Mouse (Mus musculus): ENCODE measurements around the gene Tssk6.

- no peak for TF ChIP-seq CTCF (IDR thresholded peaks at IDR 0.05; ENCODE audit: low read depth)
- TF ChIP-seq EP300 (IDR thresholded peaks at IDR 0.05; ENCODE audit: low read depth) = no peak
Measured at GRCm38 (mm10) chr8:69888244-69888866, 13.6 kb upstream of the Tssk6 start.

Measured in liver, postnatal 0 days (tissue).